Mouse (Mus musculus) frontal cortex, postnatal 36 days (tissue): ENCODE measurements at regions not wholly inside any gene's neighbourhood (a gene's known extent, or its start where the extent isn't known, plus 50 kb on each side); places are given as distances from the start of the nearest gene placed in this dataset.

ENCODE experiments used
- DNase-seq, 2 experiments: peaks; one replicate each; pipeline ENCODE4 v3.0.0; 2022; ENCODE audit warnings: low spot score in 2 of 2

- DNase-seq = peak; percentile 24 to 59
Measured at GRCm38 (mm10) chr4:82234443-82234842, 471.1 kb downstream of the Nfib start.

GRCm38 (mm10) chr4:82226197-82227119, 479.1 kb downstream of the Nfib start:
- DNase-seq = no peak

- no peak for DNase-seq
Measured at GRCm38 (mm10) chr4:82220724-82221123, 484.8 kb downstream of the Nfib start.

GRCm38 (mm10) chr4:82220120-82220714, 485.3 kb downstream of the Nfib start:
- no peak for DNase-seq

GRCm38 (mm10) chr4:82218616-82219015, 486.9 kb downstream of the Nfib start:
- no peak for DNase-seq

- no peak for DNase-seq
Measured at GRCm38 (mm10) chr4:82207031-82207430, 498.5 kb downstream of the Nfib start.

GRCm38 (mm10) chr4:82200306-82200705, 505.2 kb downstream of the Nfib start:
- no peak for DNase-seq

- no peak for DNase-seq
Measured at GRCm38 (mm10) chr4:82199118-82199517, 506.4 kb downstream of the Nfib start.

GRCm38 (mm10) chr4:82197611-82198010, 507.9 kb downstream of the Nfib start:
- DNase-seq = peak in 1 of 2 experiments; percentile 2

- DNase-seq = no peak
Measured at GRCm38 (mm10) chr4:82196024-82196647, 509.4 kb downstream of the Nfib start.

- no peak for DNase-seq
Measured at GRCm38 (mm10) chr4:82193905-82194304, 511.6 kb downstream of the Nfib start.

- no peak for DNase-seq
Measured at GRCm38 (mm10) chr4:82186892-82187291, 518.7 kb downstream of the Nfib start.

GRCm38 (mm10) chr4:82183974-82184373, 521.6 kb downstream of the Nfib start:
- DNase-seq = no peak

- no peak for DNase-seq
Measured at GRCm38 (mm10) chr4:82178112-82178511, 527.4 kb downstream of the Nfib start.

GRCm38 (mm10) chr4:82176723-82177122, 528.8 kb downstream of the Nfib start:
- DNase-seq = no peak

- DNase-seq = no peak
Measured at GRCm38 (mm10) chr4:82173461-82174085, 532.0 kb downstream of the Nfib start.

- DNase-seq = no peak
Measured at GRCm38 (mm10) chr4:82170930-82171329, 534.6 kb downstream of the Nfib start.

- DNase-seq = no peak
Measured at GRCm38 (mm10) chr4:82168032-82168431, 537.5 kb downstream of the Nfib start.

GRCm38 (mm10) chr4:82167396-82167795, 538.2 kb downstream of the Nfib start:
- DNase-seq = no peak

GRCm38 (mm10) chr4:82166826-82167225, 538.7 kb downstream of the Nfib start:
- DNase-seq = no peak

GRCm38 (mm10) chr4:82166087-82166486, 539.5 kb downstream of the Nfib start:
- DNase-seq = no peak

GRCm38 (mm10) chr4:82164058-82164457, 541.5 kb downstream of the Nfib start:
- DNase-seq = no peak
